Mouse (Mus musculus) myocyte (in vitro differentiated cells): ENCODE measurements around the gene Fbxo30. TPM values are rescaled to one million over a fixed set of nuclear protein-coding genes. Genes with fewer than 3 reads are reported as not detected.
A peak's percentile ranks its signal among the peaks of the same experiment; 100 is the strongest.

Experiments
- H3K27me3 ChIP-seq: one replicate; pipeline ENCODE4 v1.6.1; 2011; ENCODE audit not compliant: control insufficient read depth, insufficient read depth, insufficient read length
- H3K36me3 ChIP-seq: one replicate; pipeline ENCODE4 v1.6.1; 2011; ENCODE audit not compliant: control insufficient read depth, insufficient read depth
- H3K4me2 ChIP-seq: one replicate; pipeline ENCODE4 v1.6.1; 2011; ENCODE audit warnings: low read depth, control low read depth
- H3K4me3 ChIP-seq: one replicate; pipeline ENCODE4 v1.5.1; 2011; ENCODE audit warnings: mild to moderate bottlenecking, control low read depth, moderate library complexity
- H3K79me2 ChIP-seq: one replicate; pipeline ENCODE4 v1.6.1; 2011; ENCODE audit not compliant: control insufficient read depth, insufficient read depth
- H3ac ChIP-seq: one replicate; pipeline ENCODE4 v1.6.1; 2011; ENCODE audit not compliant: control insufficient read depth, insufficient read length
- CEBPB ChIP-seq: IDR thresholded peaks from 2 replicates; pipeline ENCODE4 v1.6.1; 2011; ENCODE audit warnings: mild to moderate bottlenecking, moderate library complexity; ENCODE audit not compliant: poor library complexity, insufficient read depth, severe bottlenecking
- E2F4 ChIP-seq: IDR thresholded peaks from one replicate; pipeline ENCODE4 v1.6.1; 2011; ENCODE audit warnings: mild to moderate bottlenecking, control low read depth, moderate library complexity; ENCODE audit not compliant: insufficient read depth
- MAX ChIP-seq: IDR thresholded peaks from one replicate; pipeline ENCODE4 v1.6.1; 2011; ENCODE audit warnings: low read depth, mild to moderate bottlenecking, control low read depth
- MYOD1 ChIP-seq, 3 experiments: IDR thresholded peaks; one replicate each; pipeline ENCODE4 v1.6.1; 2011; ENCODE audit warnings: control low read depth in 2 of 3, low read depth in 2 of 3, mild to moderate bottlenecking in 2 of 3, moderate library complexity in 1 of 3; ENCODE audit not compliant: insufficient read length in 2 of 3, control insufficient read depth in 1 of 3
- MYOG ChIP-seq, 3 experiments: IDR thresholded peaks; one replicate each; pipeline ENCODE4 v1.6.1; 2011; ENCODE audit warnings: control low read depth in 2 of 3, low read depth in 2 of 3, mild to moderate bottlenecking in 2 of 3; ENCODE audit not compliant: insufficient read length in 2 of 3, control insufficient read depth in 1 of 3, insufficient read depth in 1 of 3
- POLR2A ChIP-seq: IDR thresholded peaks from one replicate; pipeline ENCODE4 v1.6.1; 2011; ENCODE audit warnings: low read depth, mild to moderate bottlenecking, control low read depth, moderate library complexity; ENCODE audit not compliant: insufficient read length
- POLR2AphosphoS2 ChIP-seq: IDR thresholded peaks from one replicate; pipeline ENCODE4 v1.6.1; 2011; ENCODE audit warnings: low read depth, control low read depth; ENCODE audit not compliant: insufficient read length
- REST ChIP-seq: IDR thresholded peaks from one replicate; pipeline ENCODE4 v1.6.1; 2011; ENCODE audit warnings: mild to moderate bottlenecking, control low read depth, moderate library complexity; ENCODE audit not compliant: insufficient read depth, insufficient read length
- SRF ChIP-seq: IDR thresholded peaks from one replicate; pipeline ENCODE4 v1.6.1; 2011; ENCODE audit warnings: low read depth; ENCODE audit not compliant: control insufficient read depth, insufficient read length
- TCF12 ChIP-seq: IDR thresholded peaks from one replicate; pipeline ENCODE4 v1.6.1; 2011; ENCODE audit warnings: mild to moderate bottlenecking, control low read depth; ENCODE audit not compliant: poor library complexity, insufficient read depth, severe bottlenecking
- TCF3 ChIP-seq: IDR thresholded peaks from one replicate; pipeline ENCODE4 v1.6.1; 2011; ENCODE audit warnings: low read depth, control low read depth; ENCODE audit not compliant: insufficient read length
- USF1 ChIP-seq: IDR thresholded peaks from one replicate; pipeline ENCODE4 v1.6.1; 2011; ENCODE audit warnings: low read depth, mild to moderate bottlenecking, control low read depth, moderate library complexity
- polyA plus RNA-seq: library from polyadenylated mRNA; unstranded; fragments of >200 nt; fragmentation: generic; extraction: Trizol; gene quantifications from one replicate; pipeline ENCODE4 v1.2.1, GENCODE M21; 2012; ENCODE audit warnings: missing spikeins

The Fbxo30 gene
- polyA plus RNA-seq, 1 experiment, result 4.9 TPM

GRCm38 (mm10) chr10:11274431-11274830 lies 6.7 kb upstream of the Fbxo30 start:
- H3K27me3 ChIP-seq, result no peaks in the 10 kb centered on the region
- H3K79me2 ChIP-seq, result no peaks in the 10 kb centered on the region
- H3K4me2 ChIP-seq, result no peak overlapping the region
- H3K36me3 ChIP-seq, result no peaks in the 10 kb centered on the region
- no peak for TF ChIP-seq TCF12
- TF ChIP-seq MYOD1 (IDR thresholded peaks at IDR 0.05; ENCODE audit: control insufficient read depth in 1 of 3, insufficient read length in 2 of 3, low read depth in 2 of 3), result no peak
- no peak for TF ChIP-seq MYOG (IDR thresholded peaks at IDR 0.05; ENCODE audit: control insufficient read depth in 1 of 3, insufficient read depth in 1 of 3, insufficient read length in 2 of 3, low read depth in 2 of 3)
- TF ChIP-seq SRF, result no peak
- H3K4me3 ChIP-seq, result no peak overlapping the region
- H3ac ChIP-seq, result no peak overlapping the region

GRCm38 (mm10) chr10:11280235-11280577 lies 924 bp upstream of the Fbxo30 start:
- Histone ChIP-seq H3K4me3 (peak overlapping the region; percentile 50), H3K27me3 (no peaks in the 10 kb centered on the region), H3K79me2 (peaks cover 36% of the 10 kb centered on the region), H3K36me3 (no peaks in the 10 kb centered on the region), H3K4me2 (peak overlapping the region; percentile 71), H3ac (peak overlapping the region; percentile 88)
- TF ChIP-seq USF1 (no peak), MYOD1 (IDR thresholded peaks at IDR 0.05; ENCODE audit: control insufficient read depth in 1 of 3, insufficient read length in 2 of 3, low read depth in 2 of 3) (peak in 1 of 3 experiments; percentile 27)

- peak overlapping the region; percentile 88 for H3ac ChIP-seq
- peak overlapping the region; percentile 52 for H3K4me2 ChIP-seq
- H3K27me3 ChIP-seq, result no peaks in the 10 kb centered on the region
- peaks cover 51% of the 10 kb centered on the region for H3K79me2 ChIP-seq
- peak overlapping the region; percentile 50 for H3K4me3 ChIP-seq
- H3K36me3 ChIP-seq, result no peaks in the 10 kb centered on the region
- TF ChIP-seq E2F4 (no peak), USF1 (no peak), MAX (no peak), TCF12 (no peak), CEBPB (no peak)
These were observed 572 bp downstream of the Fbxo30 start for GRCm38 (mm10) chr10:11281498-11282305.

GRCm38 (mm10) chr10:11282306-11282631 lies 1.1 kb downstream of the Fbxo30 start:
- H3ac ChIP-seq, result peak overlapping the region; percentile 88
- H3K79me2 ChIP-seq, result peaks cover 57% of the 10 kb centered on the region
- H3K4me2 ChIP-seq, result peak overlapping the region; percentile 52
- H3K27me3 ChIP-seq, result no peaks in the 10 kb centered on the region
- TF ChIP-seq CEBPB (no peak), USF1 (no peak), TCF12 (no peak), REST (no peak), TCF3 (no peak), SRF (no peak), E2F4 (no peak), POLR2AphosphoS2 (no peak), MAX (no peak), MYOG (IDR thresholded peaks at IDR 0.05; ENCODE audit: control insufficient read depth in 1 of 3, insufficient read depth in 1 of 3, insufficient read length in 2 of 3, low read depth in 2 of 3) (no peak), MYOD1 (IDR thresholded peaks at IDR 0.05; ENCODE audit: control insufficient read depth in 1 of 3, insufficient read length in 2 of 3, low read depth in 2 of 3) (no peak), POLR2A (no peak)
- peak overlapping the region; percentile 50 for H3K4me3 ChIP-seq
- no peaks in the 10 kb centered on the region for H3K36me3 ChIP-seq

DNA sequence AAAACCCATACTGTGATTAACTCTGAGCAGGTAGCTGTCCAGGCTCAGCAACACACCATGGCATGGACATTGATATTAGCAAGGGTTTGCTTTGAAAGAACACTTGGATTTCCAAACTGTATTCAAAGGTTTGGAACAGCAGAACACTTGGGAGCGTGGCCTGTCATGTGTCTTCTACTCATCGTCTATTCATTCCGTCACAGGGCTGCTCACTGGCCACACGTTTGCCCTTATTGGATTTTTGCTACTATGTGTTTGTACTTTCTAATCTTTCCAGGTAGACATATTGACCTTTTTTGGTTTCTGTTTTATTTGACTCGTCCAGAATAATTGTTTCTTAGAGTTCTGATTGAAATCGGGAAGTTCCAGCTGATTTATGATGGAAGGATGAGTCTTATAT lies 17.3 kb downstream of the Fbxo30 start:
- Histone ChIP-seq H3K27me3 (no peaks in the 10 kb centered on the region), H3K4me2 (no peak overlapping the region)

More for the DNA sequence above, 17.3 kb downstream of the Fbxo30 start:
- Histone ChIP-seq H3K79me2 (peaks cover 25% of the 10 kb centered on the region), H3K4me3 (no peak overlapping the region), H3K36me3 (peaks cover 18% of the 10 kb centered on the region), H3ac (no peak overlapping the region)
- TF ChIP-seq MYOG (IDR thresholded peaks at IDR 0.05; ENCODE audit: control insufficient read depth in 1 of 3, insufficient read depth in 1 of 3, insufficient read length in 2 of 3, low read depth in 2 of 3) (no peak), SRF (no peak), REST (no peak), USF1 (no peak), CEBPB (no peak), E2F4 (no peak), TCF3 (no peak), MYOD1 (IDR thresholded peaks at IDR 0.05; ENCODE audit: control insufficient read depth in 1 of 3, insufficient read length in 2 of 3, low read depth in 2 of 3) (no peak), POLR2AphosphoS2 (no peak), POLR2A (no peak), TCF12 (no peak), MAX (no peak)
